Comparison of ENCODE assay signal across 16 mouse cellular contexts in the genomic region with DNA sequence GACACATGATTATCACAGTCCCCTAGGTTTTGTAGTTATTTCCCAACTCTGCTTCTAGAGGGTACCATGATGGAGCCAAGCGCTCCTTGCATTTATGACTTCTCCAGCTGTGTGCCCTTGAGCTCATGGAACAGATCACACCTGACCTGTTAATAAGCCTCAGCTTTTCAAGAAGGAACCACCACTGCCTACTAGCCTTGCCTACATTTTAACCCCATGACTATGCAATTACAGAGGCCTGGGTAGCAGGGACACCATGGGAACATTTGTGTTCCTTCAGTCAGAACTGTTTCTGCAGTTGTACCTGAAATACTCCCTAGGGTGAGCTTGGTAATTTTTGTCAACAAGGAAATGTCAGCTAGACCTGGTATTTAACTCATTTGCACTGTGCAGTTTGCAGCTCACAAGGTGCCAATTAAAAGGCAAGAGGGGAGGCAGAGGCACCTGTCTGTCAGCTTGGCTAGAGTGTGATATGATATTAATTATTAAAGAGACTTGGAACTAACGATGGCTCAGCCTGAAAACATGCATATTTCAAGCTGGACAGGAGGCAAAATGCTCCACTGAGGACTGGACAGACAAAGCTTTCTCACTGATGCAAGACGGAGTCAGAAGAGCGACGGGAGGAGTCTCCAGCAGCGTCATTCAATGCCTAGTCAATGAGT.
"Had no signal": no experiment of that assay in that cellular context is flagged by ENCODE, and none has a peak within 500 bp of the region (broad histone marks: within the 10 kb centered on the region; RNA-seq: fewer than 3 reads in every experiment).

No protein-coding gene starts in this region.

- H3K4me3 ChIP-seq: left cerebral cortex, adult 2 months; liver, embryonic 13.5 days; myocyte; stomach, embryonic 15.5 days had no signal

- H3K4me2 ChIP-seq: liver, embryonic 13.5 days; stomach, embryonic 15.5 days had no signal

- H3K27ac ChIP-seq: kidney, postnatal 0 days; left cerebral cortex, adult 2 months; liver, embryonic 13.5 days; stomach, embryonic 15.5 days had no signal

- H3K9ac ChIP-seq: liver, embryonic 13.5 days; stomach, embryonic 15.5 days had no signal

- DNase-seq: kidney, adult 2 months; kidney, postnatal 25 days; layer of hippocampus, postnatal 36 days; liver, embryonic 13.5 days; lung, adult 2 months; lung, postnatal 14 days; lung, postnatal 4 days; retina, postnatal 1 day; right cerebral cortex, postnatal 25 days; spleen, adult 18-20 months; thymus, postnatal 25 days had no signal

- H3K36me3 ChIP-seq: liver, embryonic 13.5 days; stomach, embryonic 15.5 days had no signal

- H3K27me3 ChIP-seq: liver, embryonic 13.5 days; stomach, embryonic 15.5 days had no signal

- H3K9me3 ChIP-seq: liver, embryonic 13.5 days; stomach, embryonic 15.5 days had no signal

- ATAC-seq: intestine, postnatal 0 days had no signal

- H3K4me1 ChIP-seq: liver, embryonic 13.5 days; stomach, embryonic 15.5 days had no signal
